Mouse (Mus musculus) adrenal gland, postnatal 10 days (tissue): ENCODE data around the gene Plcb4. TPM values are rescaled to one million over a fixed set of nuclear protein-coding genes. Genes with fewer than 3 reads are reported as not detected.

Source experiments
- DNase-seq: peaks from one replicate; pipeline ENCODE4 v3.0.0; 2021; ENCODE audit warnings: mixed read lengths
- total RNA-seq, 2 experiments: library from RNA; stranded (reverse); gene quantifications; 2 replicates each; pipeline ENCODE4 v1.2.3; 2021

Plcb4 gene
- total RNA-seq, 2 experiments from 2014 or later, result 39.1 to 51.1 TPM

DNA sequence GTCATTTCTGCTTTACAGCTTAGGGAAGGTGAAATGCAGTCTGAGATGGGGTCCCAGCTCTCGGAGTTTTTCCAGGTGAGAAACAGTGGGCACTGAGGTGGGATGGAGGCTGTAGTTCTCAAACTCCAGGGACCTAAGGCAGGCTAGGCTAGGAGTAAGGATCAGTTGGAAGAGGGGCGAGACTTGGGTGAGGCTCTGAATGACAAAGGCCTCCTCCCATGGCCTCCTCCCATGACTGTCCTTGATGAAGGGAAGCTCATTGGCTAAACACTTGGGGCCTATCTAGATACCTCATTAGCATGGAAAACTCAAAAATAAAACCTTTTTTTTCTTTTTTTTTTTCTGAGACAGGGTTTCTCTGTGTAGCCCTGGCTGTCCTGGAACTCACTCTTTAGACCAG lies 198.0 kb downstream of the Plcb4 start:
- DNase-seq, result no peak

DNA sequence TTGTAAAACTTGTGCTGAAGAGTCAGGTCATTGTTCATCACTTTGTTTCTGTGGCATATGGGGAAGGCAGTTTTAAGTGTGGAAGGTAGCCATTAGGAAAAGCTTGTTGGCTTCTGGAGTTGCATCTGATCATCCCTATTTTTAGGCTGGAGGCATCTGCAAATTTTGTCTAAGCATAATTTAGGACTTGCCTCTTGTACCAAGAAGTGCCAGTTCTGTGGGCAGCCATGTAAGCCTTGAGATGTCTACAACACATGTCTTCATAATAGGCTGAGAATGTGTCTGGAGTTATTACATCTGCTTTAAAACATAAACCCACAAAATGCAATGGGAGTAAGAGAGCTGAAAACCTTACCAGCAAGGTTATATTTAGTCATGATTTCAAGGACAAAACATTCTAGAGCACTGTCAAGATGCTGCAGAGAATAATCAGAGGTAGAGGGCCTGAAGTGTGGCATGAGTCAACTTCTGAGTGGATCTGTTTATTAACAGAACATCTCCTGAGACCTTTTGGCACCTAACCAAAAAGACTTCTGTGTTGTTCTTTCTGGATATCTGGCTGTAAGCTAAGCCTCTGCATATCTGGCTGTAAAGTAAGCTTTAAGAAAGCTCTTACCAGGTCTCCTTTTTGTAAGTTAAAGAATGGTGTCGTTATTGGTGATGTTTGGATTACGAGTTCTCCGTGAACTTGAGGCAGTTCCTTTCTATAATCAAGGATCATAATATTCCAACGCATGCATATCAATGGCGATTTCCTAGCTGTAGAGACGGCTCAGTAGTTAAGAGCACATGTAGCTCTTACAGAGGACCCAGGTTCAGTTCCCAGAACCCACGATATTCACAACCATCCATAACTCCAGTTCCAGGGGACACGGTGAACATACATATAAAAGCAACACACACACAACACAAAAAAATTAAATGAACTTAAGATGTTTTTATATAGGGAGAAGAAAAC lies 203.0 kb downstream of the Plcb4 start:
- DNase-seq, result no peak

DNA sequence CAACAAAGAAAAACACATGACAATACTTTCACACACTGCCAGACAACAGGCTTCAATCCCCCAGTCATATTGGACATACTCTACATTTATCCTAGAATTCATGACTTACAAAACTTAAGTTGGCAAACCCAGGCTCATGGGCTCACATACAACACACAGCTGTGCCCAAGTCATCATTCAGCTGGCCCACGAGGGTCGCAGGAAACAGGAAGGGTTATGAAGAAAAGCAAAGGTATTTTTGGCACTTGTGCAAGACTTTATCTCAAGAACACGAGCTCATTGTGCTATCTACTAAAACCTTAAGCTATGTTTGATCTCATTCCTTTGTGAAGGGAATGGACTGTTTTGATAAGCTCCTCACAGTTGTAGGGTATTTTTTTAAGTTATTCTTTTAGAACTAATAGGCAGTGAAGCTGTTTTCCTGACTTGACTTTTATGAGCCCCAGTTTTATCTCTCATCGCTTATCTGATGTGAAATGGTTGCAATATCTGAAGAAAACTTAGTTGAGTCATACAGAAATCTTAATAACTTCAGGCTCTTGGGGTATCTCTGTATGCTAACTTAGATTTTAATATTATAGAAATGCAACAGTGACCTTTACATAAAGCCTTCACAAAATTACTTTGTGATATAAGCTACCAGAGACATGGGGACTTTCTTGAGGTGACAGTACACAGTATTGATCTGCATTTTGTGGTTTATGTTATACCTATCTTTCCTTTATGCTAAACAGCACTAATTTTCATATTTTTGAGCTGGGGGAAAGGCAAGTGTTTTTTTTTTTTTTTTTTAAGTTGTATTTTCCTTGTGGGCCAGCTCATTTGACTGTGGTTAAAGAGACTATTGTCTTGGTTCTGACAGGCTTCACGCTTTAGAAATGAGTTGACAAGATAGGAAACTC lies 203.9 kb downstream of the Plcb4 start:
- no peak for DNase-seq

DNA sequence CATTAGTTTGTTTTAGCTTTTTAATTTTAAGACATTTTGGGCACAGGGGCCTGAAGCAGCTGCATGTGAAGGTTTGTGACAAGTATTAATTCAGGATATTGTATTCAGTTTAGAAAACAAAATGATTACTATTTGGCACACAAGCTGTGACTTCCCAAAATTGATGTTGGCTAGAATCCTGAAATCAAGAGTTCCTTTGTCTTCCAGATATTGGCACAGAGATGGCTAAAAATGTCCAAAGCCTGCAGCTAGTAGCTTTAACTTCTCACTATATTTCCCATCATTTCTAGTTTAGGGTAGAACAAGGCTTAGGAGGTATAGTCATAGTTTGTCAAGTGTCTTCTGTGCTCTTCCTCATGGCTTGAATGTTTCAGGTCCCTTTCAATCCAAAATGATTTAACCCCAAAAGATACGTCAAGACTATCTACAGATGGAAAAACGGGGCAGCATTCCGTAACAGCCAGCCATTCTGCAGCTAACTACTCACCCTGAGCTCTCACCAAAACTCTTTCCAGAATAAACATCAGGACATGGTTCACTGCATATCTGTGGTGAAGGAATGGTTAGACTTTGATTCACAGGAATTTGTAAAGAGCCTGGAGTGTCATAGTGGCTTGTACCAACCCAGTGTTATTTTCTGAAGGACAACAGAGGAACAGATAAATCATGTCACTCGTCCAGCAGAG lies 204.7 kb downstream of the Plcb4 start:
- DNase-seq, result no peak

DNA sequence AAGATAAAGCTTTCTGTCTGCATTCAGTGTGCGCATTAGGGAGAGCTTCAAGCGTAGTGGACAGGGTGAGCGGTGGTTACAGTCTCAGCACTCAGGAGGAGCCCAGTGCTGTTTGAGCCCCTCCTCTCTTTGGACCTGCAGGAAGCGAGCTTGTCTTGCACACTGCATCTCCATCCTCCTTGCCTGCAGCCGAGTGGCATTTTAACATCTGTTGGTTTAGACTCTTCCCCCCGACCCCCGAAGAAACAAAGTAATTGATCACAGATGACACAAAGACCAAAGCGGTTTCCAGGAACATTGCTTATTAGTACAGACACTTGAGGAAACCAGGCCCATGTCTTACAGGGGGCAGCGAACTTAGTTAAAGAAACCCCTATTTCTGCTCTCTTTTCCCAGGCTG lies 207.6 kb downstream of the Plcb4 start:
- no peak for DNase-seq

DNA sequence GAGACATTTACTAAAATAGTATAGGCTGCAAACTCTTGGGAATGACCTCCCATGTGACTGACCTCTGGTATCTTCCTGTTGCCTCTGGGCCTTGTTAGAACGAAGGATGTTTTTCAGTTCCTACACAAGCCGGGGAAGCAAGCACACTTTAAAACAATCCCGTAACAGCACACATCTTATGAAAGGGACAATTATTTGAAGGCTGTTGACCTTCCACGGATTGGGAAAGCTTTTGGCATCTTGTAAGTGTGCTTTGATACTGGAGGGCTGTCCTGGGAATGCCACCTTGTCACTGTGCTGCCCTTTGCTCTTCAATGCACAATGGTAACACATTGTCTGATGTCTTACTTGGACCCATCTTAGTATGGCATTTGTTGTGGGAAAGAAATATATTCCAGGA lies 208.0 kb downstream of the Plcb4 start:
- DNase-seq, result no peak

DNA sequence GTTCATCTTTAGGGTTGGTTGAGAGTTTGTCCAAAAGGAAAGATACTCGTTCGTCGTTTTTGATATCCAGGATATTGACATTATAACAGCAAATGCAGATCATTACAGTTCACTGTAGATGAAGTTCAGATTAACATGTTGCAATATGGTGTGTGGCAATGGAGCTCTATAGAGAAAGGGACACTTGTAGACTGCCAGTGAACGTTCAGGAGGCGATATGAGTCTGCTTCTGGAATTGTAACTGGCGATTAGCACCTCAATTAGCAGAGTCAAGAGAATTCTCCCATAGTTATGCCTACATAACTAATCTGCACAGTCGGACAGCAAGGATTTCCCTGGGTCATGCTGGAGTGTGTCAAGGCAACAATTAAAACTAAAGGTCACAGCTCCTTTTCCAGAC lies 210.8 kb downstream of the Plcb4 start:
- no peak for DNase-seq

DNA sequence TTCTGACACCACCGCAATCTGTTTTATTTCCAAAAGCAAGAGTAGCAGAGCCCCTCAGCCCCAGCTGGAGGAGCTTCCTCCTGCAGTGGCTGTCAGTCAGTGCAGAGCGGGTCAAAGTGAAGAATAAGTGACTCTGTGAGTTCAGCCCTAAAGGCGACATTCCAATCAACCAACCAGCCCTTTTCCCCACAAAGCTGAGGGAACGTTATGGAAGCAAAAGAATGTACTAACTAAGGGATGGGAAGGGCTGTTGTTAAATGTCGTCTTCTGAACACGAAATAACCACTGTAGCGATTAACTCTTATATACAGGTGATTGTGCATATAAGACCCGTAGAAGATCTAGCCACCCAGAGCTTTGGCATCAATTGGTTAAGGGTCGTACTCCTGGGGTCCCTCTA lies 214.3 kb downstream of the Plcb4 start:
- no peak for DNase-seq

DNA sequence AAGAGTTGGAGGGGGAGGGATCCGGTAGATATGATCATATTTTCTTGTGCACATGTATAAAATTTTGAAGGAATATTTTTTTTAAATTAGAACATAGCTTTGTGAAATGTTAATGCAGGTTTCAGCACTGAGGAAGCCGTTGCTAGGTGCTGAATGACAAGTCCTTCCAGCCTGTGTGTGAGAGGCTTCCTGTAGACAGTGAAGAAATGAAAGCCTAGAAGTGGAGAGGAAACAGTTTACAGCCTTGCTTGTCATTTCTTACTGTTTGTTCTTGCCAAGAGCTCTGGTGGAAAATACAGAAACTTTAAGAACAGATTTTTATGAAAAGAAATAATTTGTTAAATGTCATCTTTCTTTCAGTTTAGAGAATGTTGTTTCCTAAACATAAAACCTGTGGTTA lies 214.9 kb downstream of the Plcb4 start:
- no peak for DNase-seq

DNA sequence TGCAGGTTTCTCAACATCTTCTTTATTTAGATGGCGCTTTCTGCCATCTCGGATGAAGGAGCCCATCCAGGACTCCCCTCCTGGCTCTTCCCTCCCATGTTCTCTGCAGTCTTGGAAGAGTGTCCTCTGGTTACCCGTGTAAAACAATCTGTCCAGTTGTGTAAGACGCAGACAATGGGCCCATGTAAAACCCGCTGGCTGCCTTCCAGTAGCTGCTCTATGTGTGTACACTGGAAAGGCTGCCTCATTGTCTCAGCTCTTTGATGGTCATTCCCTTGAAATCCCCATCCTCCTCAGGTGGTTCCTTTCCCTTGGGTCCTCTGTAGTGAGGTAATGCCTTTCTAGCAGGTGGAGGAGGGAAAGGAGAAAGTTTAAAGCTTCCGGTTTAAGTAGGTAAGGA lies 216.7 kb downstream of the Plcb4 start:
- no peak for DNase-seq

DNA sequence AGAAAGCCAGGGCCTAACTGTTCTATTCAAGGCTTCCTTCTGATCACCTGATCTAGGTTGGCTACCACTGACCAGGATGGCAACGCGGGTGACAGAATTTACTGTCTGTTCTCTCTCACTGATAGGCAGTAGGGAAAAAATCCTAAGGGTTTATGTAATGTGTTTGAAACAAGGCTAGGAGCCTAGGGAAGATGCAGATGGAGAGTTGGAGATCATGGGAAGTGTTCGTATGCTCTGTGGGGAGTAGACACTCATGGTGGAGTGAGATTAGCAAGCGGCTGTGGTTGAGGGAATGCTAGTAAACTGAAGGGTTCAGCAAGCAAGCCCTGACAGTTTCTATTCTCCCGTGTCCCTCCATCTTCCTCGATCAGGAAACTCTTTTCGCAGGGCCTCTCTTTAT lies 220.5 kb downstream of the Plcb4 start:
- no peak for DNase-seq

DNA sequence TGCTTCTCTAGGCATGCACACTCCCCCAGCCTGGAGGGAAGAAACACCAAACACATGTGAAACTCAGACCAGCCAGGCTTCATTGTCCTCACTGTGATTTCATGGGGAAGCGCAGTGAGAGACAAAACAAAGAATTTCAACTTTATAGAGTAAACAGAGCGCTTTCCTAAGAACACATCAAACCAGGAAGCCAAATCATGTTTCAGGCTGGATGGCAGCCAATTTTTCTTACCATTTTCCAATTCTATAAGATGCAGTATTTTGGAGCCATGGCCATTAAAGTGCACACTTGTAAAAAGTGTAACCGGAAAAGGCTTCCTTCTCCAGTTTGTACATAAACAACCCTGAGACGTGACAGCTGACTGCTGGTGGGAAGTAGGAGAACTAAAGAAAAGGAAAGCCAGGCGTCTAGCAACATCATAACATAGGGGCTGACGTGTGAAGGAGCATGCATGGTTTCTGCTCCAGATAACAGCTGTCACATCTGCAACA lies 221.5 kb downstream of the Plcb4 start:
- DNase-seq, result no peak

DNA sequence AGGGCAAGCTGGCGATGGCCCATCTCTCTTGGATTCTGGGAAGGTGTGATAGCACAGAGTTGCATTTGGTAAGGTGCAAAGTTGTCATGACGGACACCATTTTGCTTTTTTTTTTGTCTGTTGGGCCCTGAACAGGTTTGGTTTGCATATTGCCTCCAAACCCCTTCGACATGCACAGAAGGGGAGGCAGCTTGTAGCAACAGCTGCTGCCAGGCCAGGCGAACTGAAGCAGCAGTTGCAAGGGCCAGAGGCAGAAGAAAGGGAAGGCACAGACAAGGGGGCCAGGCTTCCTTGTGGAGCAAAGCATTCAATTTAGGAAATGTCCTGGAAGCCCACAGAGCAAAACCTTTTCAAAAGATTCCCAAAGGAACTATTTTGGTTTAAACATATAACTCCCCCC lies 224.5 kb downstream of the Plcb4 start:
- DNase-seq, result no peak

DNA sequence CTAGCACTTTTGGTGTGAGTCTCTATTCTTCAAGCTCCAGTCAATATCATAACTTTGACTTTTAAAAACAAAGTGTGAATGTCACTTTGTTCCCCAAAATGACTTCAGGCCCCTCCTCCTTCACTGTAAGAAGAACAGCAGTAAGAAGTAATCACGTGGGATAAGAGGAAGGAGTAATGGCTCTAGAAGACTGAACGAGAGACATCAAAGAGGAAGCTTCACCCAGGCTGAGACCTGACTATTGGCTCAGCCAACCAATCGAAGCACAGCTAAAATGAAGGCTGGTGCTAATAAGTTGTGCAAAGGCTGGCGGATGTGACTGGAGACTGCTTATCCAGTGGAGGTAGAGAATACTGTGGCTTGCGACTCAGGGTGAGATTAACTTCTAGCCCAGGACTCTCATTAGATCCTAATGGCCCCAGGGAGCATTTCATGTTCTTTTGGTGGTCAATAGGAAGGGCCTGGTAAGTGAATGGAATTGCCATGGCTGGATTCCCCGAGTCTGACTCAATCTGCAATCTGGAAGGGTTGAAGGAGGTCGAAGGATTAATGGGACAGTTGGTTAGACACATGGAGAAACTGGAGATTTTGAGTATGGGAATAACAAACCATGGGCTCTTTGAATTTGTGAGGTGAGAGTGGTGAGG lies 225.8 kb downstream of the Plcb4 start:
- no peak for DNase-seq

DNA sequence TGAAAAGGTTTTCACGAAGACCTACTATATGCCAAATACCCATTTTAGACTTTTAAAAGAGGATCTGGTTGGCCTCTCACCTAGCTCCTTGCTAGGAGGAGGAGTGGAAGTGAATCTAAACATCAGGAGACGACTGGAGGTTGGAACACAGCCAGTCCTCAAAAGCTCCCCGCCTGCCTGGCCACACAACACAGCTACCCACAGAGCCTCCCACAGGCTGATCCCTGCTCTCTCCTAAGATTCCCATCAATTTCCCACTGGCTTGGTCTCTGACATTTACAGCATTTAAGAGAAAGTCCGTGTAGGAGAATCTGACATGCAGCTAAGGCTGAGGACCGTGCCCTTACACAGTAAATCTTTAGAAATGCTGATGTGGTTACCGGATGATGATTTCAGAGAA lies 226.8 kb downstream of the Plcb4 start:
- DNase-seq, result no peak

DNA sequence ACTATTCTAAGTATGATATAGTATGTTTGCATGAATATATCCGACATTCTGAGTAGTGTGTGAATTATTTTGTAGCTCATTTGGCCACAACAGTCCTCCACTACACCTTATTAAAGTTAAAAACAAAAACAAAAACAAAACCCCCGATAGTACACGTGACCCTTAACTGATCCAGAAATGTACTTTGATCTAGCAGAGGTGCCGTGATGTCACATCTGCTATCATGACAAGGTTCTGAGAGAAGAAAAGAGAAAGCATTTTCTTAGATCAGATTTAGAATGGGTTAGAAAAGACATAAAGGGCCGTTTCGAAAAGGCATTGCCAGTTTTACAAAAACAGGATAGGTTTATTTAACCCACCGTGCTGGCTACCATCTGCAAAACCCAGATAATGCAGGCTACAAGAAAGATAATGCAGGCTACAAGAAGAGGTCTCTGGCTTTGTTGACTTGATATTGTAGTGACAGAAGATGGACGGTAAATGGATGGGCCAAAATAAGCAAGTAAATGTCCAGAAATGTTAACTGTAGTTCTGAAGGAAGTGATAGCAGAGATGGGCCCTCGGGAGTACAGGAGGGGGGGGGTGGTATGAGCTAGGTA lies 227.4 kb downstream of the Plcb4 start:
- no peak for DNase-seq

DNA sequence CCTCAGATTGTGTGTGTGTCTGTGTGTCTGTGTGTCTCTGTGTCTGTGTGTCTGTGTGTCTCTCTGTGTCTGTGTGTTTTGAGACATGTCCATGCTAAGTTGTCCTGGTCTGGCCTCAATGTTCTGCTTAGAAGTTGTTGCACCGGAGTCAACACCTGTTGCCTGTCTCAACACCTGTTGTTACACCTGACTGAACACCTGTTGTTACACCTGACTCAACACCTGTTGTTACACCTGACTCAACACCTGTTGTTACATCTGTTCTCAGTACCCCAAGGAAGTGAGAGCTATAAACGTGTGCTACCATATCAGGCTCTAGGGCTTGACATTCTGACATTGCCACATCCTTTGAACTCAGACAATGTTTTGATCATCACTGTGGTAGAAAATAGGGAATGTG lies 229.0 kb downstream of the Plcb4 start:
- no peak for DNase-seq

DNA sequence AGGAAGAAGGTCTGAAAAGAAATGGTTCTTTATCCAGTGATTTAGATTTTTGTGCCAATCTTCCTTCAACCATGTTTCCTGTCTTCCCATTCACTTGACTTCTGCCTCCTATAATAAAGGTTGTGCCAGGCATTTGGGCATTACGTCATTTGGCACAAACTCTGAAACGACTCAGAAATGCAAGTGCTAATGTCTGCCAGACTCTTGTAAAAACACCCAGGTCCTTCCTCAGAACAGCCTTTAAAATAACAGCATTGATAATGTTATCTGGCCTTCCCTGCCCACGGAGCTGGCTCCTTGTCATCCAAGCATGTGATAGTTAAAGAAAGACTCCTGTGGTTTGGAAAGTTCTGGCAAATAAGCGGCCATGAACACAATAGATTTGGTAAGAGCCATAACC lies 229.4 kb downstream of the Plcb4 start:
- peak; percentile 44 for DNase-seq

DNA sequence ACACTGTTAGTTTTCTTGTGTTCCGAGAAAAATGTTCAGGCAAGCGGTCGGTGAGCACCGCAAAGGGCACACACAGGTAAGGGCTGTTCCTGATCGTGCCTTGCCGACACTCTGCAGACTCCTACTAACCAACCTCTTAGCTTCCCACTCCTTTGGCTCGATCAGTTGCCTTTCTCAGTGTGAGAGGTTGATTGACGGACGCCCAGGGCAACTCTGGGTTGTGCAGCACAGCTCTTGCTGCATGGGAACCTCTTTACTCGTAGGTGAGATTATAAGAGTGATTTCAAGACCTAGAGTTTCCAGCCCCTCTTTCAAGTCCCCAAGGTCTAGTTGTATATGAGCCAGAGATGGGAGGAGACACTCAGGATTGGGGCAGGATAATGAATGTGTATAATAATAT lies 230.0 kb downstream of the Plcb4 start:
- no peak for DNase-seq

DNA sequence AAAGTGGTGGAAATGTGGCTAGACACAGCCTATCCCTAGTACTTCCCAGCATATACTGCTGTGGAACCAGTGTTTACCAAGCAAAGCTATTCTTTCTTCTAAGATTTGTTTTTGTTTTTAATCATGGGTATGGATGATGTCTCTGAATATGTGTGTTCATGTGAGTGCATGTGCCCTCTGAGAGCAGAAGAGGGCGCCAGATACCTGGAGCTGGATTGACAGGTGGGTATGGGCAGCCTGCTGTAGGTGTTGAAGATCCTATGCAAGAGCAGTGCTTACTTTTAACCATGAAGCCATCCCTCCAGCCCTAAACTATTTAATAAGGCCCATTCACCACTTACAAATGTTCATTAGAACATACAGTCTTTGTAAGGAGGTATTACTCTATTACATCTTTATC lies 231.3 kb downstream of the Plcb4 start:
- no peak for DNase-seq

DNA sequence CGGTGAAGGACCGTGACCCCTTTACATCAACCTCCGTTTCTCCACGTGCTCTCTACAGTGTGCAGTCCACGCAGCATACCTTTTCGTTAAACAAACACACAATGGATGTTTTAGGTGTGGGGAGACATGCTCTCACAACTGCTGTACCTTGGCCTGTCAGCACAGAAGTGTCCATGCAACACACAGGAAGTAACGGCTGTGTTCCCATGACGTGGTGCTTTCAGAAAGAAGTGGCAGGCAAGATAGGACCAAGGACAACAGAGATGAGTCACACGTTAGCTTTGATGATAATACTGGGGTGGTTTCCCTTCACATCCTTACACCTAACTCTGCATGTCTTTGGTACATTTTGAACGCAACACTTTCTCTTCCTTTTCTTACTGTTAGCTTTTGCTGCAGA lies 232.3 kb downstream of the Plcb4 start:
- peak; percentile 57 for DNase-seq

DNA sequence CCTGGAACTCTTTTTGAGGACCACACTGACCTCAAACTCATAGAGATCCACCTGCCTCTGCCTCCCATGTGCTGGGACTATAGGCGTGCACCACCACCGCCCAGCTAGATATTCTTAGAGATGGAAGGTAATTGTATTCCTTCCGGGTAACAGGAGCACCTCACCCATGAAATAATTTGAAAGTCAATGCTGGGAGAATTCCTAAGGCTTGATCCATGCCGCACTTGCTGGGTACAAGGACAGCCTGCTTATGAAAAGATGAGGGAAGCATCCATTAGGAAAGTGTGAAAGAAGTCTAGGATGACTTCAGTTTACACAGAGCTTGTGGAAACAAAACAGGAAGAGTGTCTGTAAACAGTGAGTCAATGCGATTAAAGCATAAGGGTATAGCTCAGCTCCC lies 232.9 kb downstream of the Plcb4 start:
- DNase-seq, result no peak
